Mouse (Mus musculus) forebrain, embryonic 10.5 days (tissue): Measurements from ENCODE around the gene Sppl2c. TPM values are rescaled to one million over a fixed set of nuclear protein-coding genes. Genes with fewer than 3 reads are reported as not detected.

Experiments used
- DNase-seq: peaks from one replicate; pipeline ENCODE4 v3.0.0-alpha.2; 2017; ENCODE audit warnings: low spot score; ENCODE audit errors: extremely low spot score
- H3K27ac ChIP-seq: fragments of 300-500 bp; sonication (generic); 2 replicates; pipeline ENCODE4 v1.5.1; 2016; ENCODE audit warnings: mild to moderate bottlenecking
- H3K27me3 ChIP-seq: fragments of 300-500 bp; sonication (generic); 2 replicates; pipeline ENCODE4 v1.6.1; 2016; ENCODE audit warnings: mild to moderate bottlenecking; ENCODE audit not compliant: poor library complexity, severe bottlenecking
- H3K36me3 ChIP-seq: fragments of 300-500 bp; sonication (generic); replicated peaks from 2 replicates; pipeline ENCODE4 v1.6.1; 2016; ENCODE audit warnings: mild to moderate bottlenecking, moderate library complexity
- H3K4me1 ChIP-seq: fragments of 300-500 bp; sonication (generic); 2 replicates; pipeline ENCODE4 v1.6.1; 2016
- H3K4me3 ChIP-seq: fragments of 300-500 bp; sonication (generic); 2 replicates; pipeline ENCODE4 v1.5.1; 2016; ENCODE audit warnings: mild to moderate bottlenecking, moderate library complexity
- H3K9me3 ChIP-seq: fragments of 300-500 bp; sonication (generic); 2 replicates; pipeline ENCODE4 v1.6.1; 2016; ENCODE audit warnings: mild to moderate bottlenecking, moderate library complexity
- WGBS: fragments of 180-500 bp; shearing (Covaris S2); methylation state at CpG from one replicate; pipeline ENCODE4 v1.1.7; 2016; 5-methylcytosine and 5-hydroxymethylcytosine counted together
- polyA plus RNA-seq: library from polyadenylated mRNA; unstranded; fragments of >200 nt; fragmentation: Nextera tagmentation; extraction: Ambion mirVana; gene quantifications from 2 replicates; pipeline ENCODE4 v1.2.1, GENCODE M21; 2016

Sppl2c gene
- polyA plus RNA-seq: not detected in 2 replicates

- Histone ChIP-seq H3K9me3 (no peaks in the 10 kb centered on the region), H3K36me3 (no peaks in the 10 kb centered on the region), H3K4me3 (no peak within 1 kb of the TSS), H3K27ac (no peak within 1 kb of the TSS), H3K27me3 (no peaks in the 10 kb centered on the region), H3K4me1 (no peaks in the 10 kb centered on the region)
- no peak for DNase-seq
- WGBS: 86% methylated on average over 13 of the region's 13 CpGs
Observed at GRCm38 (mm10) chr11:104186135-104186836, at the start of gene Sppl2c. Gene Sppl2c, plus strand, starts transcription at chr11:104186327.

- Histone ChIP-seq H3K36me3 (no peaks in the 10 kb centered on the region), H3K27ac (no peak overlapping the region), H3K9me3 (peaks cover 1% of the 10 kb centered on the region; the same call in 1 of the 2 replicates), H3K4me1 (no peaks in the 10 kb centered on the region), H3K4me3 (no peak overlapping the region), H3K27me3 (peaks cover 49% of the 10 kb centered on the region)
- 72% methylated on average over 3 of the region's 3 CpGs for WGBS
- no peak for DNase-seq
Observed at GRCm38 (mm10) chr11:104138976-104139375, 47.2 kb upstream of the Sppl2c start.

DNA sequence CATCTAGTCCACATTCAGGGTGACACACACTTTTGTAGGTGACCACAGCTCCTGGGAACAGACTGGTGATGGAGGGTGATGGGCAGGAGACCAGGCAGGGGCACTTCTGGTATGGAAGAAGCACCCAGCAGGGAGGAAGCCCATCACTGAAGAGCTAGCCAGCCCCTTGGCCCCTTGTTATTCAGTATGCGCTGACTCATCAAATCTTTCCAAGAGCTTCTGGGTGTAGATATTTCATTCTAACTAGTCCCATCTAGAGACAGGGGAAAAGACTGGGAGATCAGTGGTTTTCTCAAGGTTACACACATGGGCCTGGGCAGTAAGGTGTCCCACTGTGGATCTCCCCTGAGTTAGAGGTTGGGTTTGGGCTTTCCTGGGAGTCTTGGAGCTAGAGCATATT, 41.2 kb upstream of the Sppl2c start:
- 96% methylated on average over 1 of the region's 1 CpGs for WGBS
- Histone ChIP-seq H3K27me3 (0 out of 2 replicates have a peak, but pooled peaks cover 3% of the 10 kb centered on the region), H3K27ac (no peak overlapping the region), H3K4me1 (0 out of 2 replicates have a peak, but pooled peaks cover 5% of the 10 kb centered on the region), H3K4me3 (no peak overlapping the region), H3K36me3 (no peaks in the 10 kb centered on the region), H3K9me3 (peaks cover 3% of the 10 kb centered on the region; the same call in 1 of the 2 replicates)
- no peak for DNase-seq

- H3K4me1 ChIP-seq: peaks cover 22% of the 10 kb centered on the region
- DNase-seq: no peak
- no peak overlapping the region for H3K4me3 ChIP-seq
- H3K27me3 ChIP-seq: peaks cover 26% of the 10 kb centered on the region
- H3K9me3 ChIP-seq: peaks cover 3% of the 10 kb centered on the region; the same call in 1 of the 2 replicates
- 80% methylated on average over 7 of the region's 7 CpGs for WGBS
- no peaks in the 10 kb centered on the region for H3K36me3 ChIP-seq
- H3K27ac ChIP-seq: no peak overlapping the region
Observed at GRCm38 (mm10) chr11:104148787-104149186, 37.3 kb upstream of the Sppl2c start.

DNA sequence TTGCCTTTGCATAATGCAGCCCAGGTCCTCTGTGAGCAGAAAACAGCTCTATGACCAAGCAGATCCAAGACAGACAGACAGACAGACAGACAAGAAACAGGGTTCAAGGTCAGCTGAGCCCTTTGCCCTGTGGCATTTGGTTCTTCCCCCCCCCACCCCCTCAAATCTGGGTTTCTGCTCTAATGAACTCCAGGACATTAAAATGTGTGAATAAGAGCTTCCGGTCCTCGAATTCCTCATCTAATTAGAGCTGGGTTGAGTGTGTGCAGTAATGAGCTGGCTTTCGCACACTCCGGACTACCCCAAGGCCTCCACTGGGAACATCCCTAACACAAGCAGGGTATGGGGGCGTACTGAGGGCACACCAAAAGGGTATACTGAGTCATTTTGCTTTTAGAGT, 35.2 kb upstream of the Sppl2c start:
- Histone ChIP-seq H3K27me3 (peaks cover 29% of the 10 kb centered on the region), H3K9me3 (no peaks in the 10 kb centered on the region), H3K27ac (no peak overlapping the region), H3K4me3 (no peak overlapping the region), H3K36me3 (no peaks in the 10 kb centered on the region), H3K4me1 (peaks cover 35% of the 10 kb centered on the region)
- no peak for DNase-seq
- WGBS: 41% methylated on average over 5 of the region's 5 CpGs

GRCm38 (mm10) chr11:104154332-104154731, 31.8 kb upstream of the Sppl2c start:
- DNase-seq: no peak
- 55% methylated on average over 4 of the region's 4 CpGs for WGBS
- no peaks in the 10 kb centered on the region for H3K9me3 ChIP-seq
- no peak overlapping the region for H3K4me3 ChIP-seq
- peaks cover 49% of the 10 kb centered on the region for H3K4me1 ChIP-seq
- no peak overlapping the region for H3K27ac ChIP-seq
- H3K27me3 ChIP-seq: peaks cover 58% of the 10 kb centered on the region
- H3K36me3 ChIP-seq: no peaks in the 10 kb centered on the region

DNA sequence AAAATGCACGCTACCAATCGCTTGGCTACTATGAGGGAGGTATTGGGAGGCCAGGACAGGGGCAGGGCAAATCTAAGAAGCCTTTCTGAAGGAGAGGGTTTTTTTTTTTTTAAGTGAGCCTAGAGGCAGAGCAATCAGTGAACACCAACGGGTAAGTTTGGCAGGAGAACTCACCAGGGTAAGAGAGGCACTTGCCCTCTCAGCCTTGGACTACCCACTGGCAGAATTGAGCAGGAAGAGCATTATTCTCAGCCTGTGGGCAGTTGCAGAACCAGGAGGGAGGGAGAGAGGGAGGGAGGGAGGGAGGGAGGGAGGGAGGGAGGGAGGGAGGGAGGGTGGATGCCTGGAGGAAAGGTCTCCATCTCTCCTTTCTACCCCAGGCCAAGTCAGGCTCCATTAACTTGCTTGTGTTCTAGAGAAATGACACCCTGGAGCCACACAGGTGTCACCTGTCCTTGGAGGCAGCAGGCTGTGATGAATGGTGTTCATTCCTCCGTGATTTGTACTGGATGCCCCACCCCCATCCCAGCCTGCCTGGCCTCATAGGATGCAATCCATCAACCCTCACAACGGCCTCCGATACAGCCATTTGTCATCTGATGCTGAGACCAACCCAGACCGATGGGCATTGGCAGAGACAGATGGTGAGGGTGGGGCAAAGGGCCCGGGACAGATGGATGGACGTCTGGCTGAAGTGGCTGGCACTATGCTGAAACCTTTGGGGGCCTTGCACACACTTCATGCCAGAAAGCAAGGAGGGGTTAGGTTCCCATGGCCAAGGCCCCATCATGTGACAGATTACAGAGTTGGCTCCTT, 31.1 kb upstream of the Sppl2c start:
- Histone ChIP-seq H3K27me3 (peaks cover 65% of the 10 kb centered on the region), H3K27ac (no peak overlapping the region), H3K9me3 (no peaks in the 10 kb centered on the region), H3K4me1 (peaks cover 49% of the 10 kb centered on the region), H3K4me3 (no peak overlapping the region), H3K36me3 (no peaks in the 10 kb centered on the region)
- DNase-seq: no peak
- 68% methylated on average over 9 of the region's 9 CpGs for WGBS

- DNase-seq: no peak
- no peaks in the 10 kb centered on the region for H3K9me3 ChIP-seq
- peaks cover 42% of the 10 kb centered on the region for H3K4me1 ChIP-seq
- H3K27ac ChIP-seq: no peak overlapping the region
- no peaks in the 10 kb centered on the region for H3K36me3 ChIP-seq
- H3K27me3 ChIP-seq: peaks cover 69% of the 10 kb centered on the region
- H3K4me3 ChIP-seq: no peak overlapping the region
Observed at GRCm38 (mm10) chr11:104155899-104156298, 30.2 kb upstream of the Sppl2c start.

DNA sequence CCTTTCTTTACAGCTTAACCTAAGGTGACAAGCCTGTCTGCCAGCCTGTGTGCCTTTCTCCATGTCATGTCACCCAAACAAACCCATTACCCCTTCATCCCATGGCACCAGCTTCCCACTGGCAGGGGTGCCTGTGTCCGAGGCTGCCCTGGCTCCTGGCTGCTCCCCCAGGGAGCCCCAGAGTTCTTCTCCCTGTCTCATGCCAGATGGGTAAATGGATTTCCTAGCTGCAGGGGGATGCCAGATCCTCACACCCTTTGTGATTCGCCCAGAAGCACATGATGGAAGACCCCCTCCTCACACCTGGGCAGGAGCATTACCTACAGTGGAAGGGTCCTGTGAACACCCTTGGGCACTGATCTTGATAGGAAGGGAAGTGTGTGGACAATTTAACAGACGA, 29.7 kb upstream of the Sppl2c start:
- H3K4me3 ChIP-seq: no peak overlapping the region
- no peak overlapping the region for H3K27ac ChIP-seq
- no peaks in the 10 kb centered on the region for H3K36me3 ChIP-seq
- H3K27me3 ChIP-seq: peaks cover 69% of the 10 kb centered on the region
- peaks cover 37% of the 10 kb centered on the region for H3K4me1 ChIP-seq
- WGBS: 78% methylated on average over 3 of the region's 3 CpGs
- DNase-seq: no peak
- no peaks in the 10 kb centered on the region for H3K9me3 ChIP-seq

GRCm38 (mm10) chr11:104157603-104158259, 28.4 kb upstream of the Sppl2c start:
- DNase-seq: peak; percentile 86
- peaks cover 55% of the 10 kb centered on the region for H3K27me3 ChIP-seq
- H3K27ac ChIP-seq: peak overlapping the region; percentile 81
- H3K4me1 ChIP-seq: peaks cover 31% of the 10 kb centered on the region
- no peaks in the 10 kb centered on the region for H3K36me3 ChIP-seq
- no peaks in the 10 kb centered on the region for H3K9me3 ChIP-seq
- WGBS: 2% methylated on average over 23 of the region's 23 CpGs
- peak overlapping the region; percentile 56 for H3K4me3 ChIP-seq

- no peak for DNase-seq
- 6% methylated on average over 17 of the region's 17 CpGs for WGBS
Observed at GRCm38 (mm10) chr11:104158260-104158907, 27.7 kb upstream of the Sppl2c start.

DNA sequence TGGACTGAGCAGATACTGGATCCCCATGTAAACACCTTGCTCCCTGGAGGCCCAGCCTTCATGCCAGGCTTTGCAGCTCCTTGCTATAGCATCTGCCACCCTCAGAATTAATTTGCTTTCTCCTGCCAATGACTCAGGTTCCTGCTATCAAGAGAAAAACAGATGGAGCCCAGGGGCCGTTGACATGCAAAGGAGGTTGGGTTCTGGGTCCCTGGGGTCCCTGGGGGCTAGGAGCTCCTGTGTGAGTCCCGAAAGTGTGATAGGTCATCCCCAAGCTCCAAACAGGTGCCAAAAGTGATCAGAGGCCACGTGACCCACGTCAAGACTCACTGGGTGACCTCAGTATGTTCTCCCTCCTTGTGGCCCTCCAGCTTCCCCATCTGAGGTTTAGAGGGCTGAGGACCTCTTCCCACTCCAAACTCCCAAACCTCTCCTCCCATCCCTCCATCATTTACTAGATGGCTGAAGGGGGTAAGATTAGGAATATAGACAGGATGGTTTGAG, 26.3 kb upstream of the Sppl2c start:
- peaks cover 46% of the 10 kb centered on the region for H3K27me3 ChIP-seq
- 81% methylated on average over 4 of the region's 4 CpGs for WGBS
- H3K9me3 ChIP-seq: no peaks in the 10 kb centered on the region
- no peak overlapping the region for H3K4me3 ChIP-seq
- H3K36me3 ChIP-seq: no peaks in the 10 kb centered on the region
- DNase-seq: no peak
- H3K4me1 ChIP-seq: peaks cover 23% of the 10 kb centered on the region
- no peak overlapping the region for H3K27ac ChIP-seq

More at GRCm38 (mm10) chr11:104158260-104158907, 27.7 kb upstream of the Sppl2c start:
- H3K27ac ChIP-seq: peak overlapping the region; percentile 81
- peaks cover 49% of the 10 kb centered on the region for H3K27me3 ChIP-seq
- no peaks in the 10 kb centered on the region for H3K36me3 ChIP-seq
- H3K9me3 ChIP-seq: no peaks in the 10 kb centered on the region
- peaks cover 31% of the 10 kb centered on the region for H3K4me1 ChIP-seq
- peak overlapping the region; percentile 56 for H3K4me3 ChIP-seq
